Mouse (Mus musculus) ES-Bruce4 (cell line): ENCODE measurements around the gene Vmn1r17.
"Not testable (repeated sequence)": the region's sequence is repeated elsewhere in the genome, so short reads cannot be mapped to it uniquely, and the experiment has no call there.

Experiments used
- CTCF ChIP-seq: IDR thresholded peaks from one replicate; pipeline ENCODE4 v1.8.1; 2011; ENCODE audit warnings: low read depth, low read length
- EP300 ChIP-seq: IDR thresholded peaks from 2 replicates; pipeline ENCODE4 v1.6.1; 2011; ENCODE audit warnings: low read depth, low read length; ENCODE audit not compliant: insufficient read depth
- POLR2A ChIP-seq: IDR thresholded peaks from one replicate; pipeline ENCODE4 v1.8.1; 2011; ENCODE audit warnings: low read length; ENCODE audit not compliant: insufficient read depth

DNA sequence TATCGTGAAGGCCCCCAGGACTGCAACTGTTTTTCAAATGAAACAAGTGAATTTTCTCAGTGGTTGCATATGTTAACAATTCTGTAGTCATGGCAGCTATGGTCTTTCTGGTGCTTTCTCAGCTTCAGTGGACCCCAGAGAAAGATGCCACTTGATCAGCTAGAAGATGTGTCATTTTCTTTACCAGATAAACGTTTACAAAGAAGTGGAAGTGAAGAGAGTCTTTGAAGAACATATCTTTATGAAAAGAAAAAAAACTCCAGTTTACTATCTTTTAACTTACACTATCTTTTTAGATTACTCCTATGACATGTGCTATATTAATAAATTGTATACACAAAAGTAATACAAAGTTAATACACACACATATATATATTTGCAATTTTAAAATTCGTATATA lies 40.0 kb upstream of the Vmn1r17 start, which contains the start of gene Vmn1r19:
- TF ChIP-seq POLR2A, CTCF, EP300: not testable (repeated sequence)
